Comparison of ENCODE assay signal across 12 mouse cellular contexts in the genomic region with DNA sequence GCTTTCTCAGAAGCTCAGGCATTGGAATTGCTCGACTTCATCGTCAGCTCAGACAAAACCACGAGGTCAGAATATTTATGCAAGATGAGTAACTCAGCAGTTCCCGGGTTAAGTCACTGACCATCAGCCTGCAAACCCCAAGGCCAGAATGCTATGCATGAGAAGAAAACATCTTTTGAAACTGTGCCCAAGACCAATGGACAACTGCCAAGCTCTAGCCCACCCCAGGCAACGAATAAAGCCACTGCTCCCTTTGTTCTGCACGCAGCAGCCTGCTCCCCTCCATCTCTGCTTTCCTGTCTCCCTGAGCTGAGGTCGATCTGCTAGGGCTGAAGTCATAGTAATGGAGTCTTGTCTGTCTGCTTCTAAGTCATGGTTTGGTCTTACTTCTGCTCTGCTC.
DNase-seq lines count a peak whose midpoint lies in the region; ATAC-seq and TF ChIP-seq lines count a peak whose summit lies in the region.
"Had no signal": no experiment of that assay in that cellular context is flagged by ENCODE, and none has a peak within 500 bp of the region (broad histone marks: within the 10 kb centered on the region; RNA-seq: fewer than 3 reads in every experiment).

No protein-coding gene starts in this region.

- TF ChIP-seq EP300 in lung, postnatal 0 days (IDR thresholded peaks at IDR 0.05): no peak

- no peaks in the 10 kb centered on the region for H3K9me3 ChIP-seq in lung, embryonic 15.5 days
- H3K9me3 ChIP-seq in lung, postnatal 0 days (ENCODE audit: low read length): no peaks in the 10 kb centered on the region
- H3K9me3 ChIP-seq in embryonic facial prominence, embryonic 13.5 days: no peaks in the 10 kb centered on the region
- no peaks in the 10 kb centered on the region for H3K9me3 ChIP-seq in midbrain, embryonic 14.5 days (ENCODE audit: control insufficient read depth, low read length)

- no peak overlapping the region for H3K4me3 ChIP-seq in lung, embryonic 15.5 days
- no peak overlapping the region for H3K4me3 ChIP-seq in lung, postnatal 0 days (ENCODE audit: low read depth, low read length)
- H3K4me3 ChIP-seq in embryonic facial prominence, embryonic 13.5 days: no peak overlapping the region
- no peak overlapping the region for H3K4me3 ChIP-seq in midbrain, embryonic 14.5 days (replicated peaks; ENCODE audit: low read depth, low read length)

- 42% methylated on average over 7 of the region's 7 CpGs for WGBS in lung, embryonic 15.5 days
- whole genome bisulfite sequencing in lung, postnatal 0 days: 45% methylated on average over 7 of the region's 7 CpGs
- 38% methylated on average over 7 of the region's 7 CpGs for WGBS in embryonic facial prominence, embryonic 13.5 days
- WGBS in midbrain, embryonic 14.5 days: 44% methylated on average over 7 of the region's 7 CpGs

- ATAC-seq in lung, embryonic 15.5 days (ENCODE audit: borderline replicate concordance, extremely low read depth, low FRiP score, low TSS enrichment): peak; percentile 32; the same call in 1 of the 2 replicates
- ATAC-seq in lung, postnatal 0 days: no peak
- ATAC-seq in embryonic facial prominence, embryonic 13.5 days (ENCODE audit: insufficient number of reproducible peaks, insufficient read depth, low FRiP score, low TSS enrichment, low read depth): no peak
- 0 out of 2 replicates have a peak, but pooled peaks have one; percentile 56 for ATAC-seq in midbrain, embryonic 14.5 days (ENCODE audit: low FRiP score, low TSS enrichment)

- no peak for DNase-seq in lung, postnatal 0 days (ENCODE audit: low spot score)
- peak; percentile 78 for DNase-seq in adrenal gland, adult 2 months
- DNase-seq in midbrain, embryonic 14.5 days: peak; percentile 60
- DNase-seq in c-Kit-positive CD71-positive TER-119-positive erythroid progenitor cells, embryonic 14.5 days (ENCODE audit: low spot score): no peak
- DNase-seq in kidney, adult 9 months: no peak
- DNase-seq: cerebellum, adult 11-12 months; embryo, embryonic 11 days; kidney, postnatal 4 days had no signal

- H3K4me1 ChIP-seq in lung, embryonic 15.5 days: peaks cover 17% of the 10 kb centered on the region
- no peaks in the 10 kb centered on the region for H3K4me1 ChIP-seq in lung, postnatal 0 days (ENCODE audit: insufficient read depth, low read depth, low read length)
- peaks cover 49% of the 10 kb centered on the region for H3K4me1 ChIP-seq in embryonic facial prominence, embryonic 13.5 days
- peaks cover 20% of the 10 kb centered on the region for H3K4me1 ChIP-seq in midbrain, embryonic 14.5 days (ENCODE audit: control insufficient read depth, insufficient read depth, low read length)

- no peak overlapping the region for H3K4me2 ChIP-seq in lung, embryonic 15.5 days
- no peak overlapping the region for H3K4me2 ChIP-seq in lung, postnatal 0 days (replicated peaks; ENCODE audit: low read depth, low read length)
- H3K4me2 ChIP-seq in embryonic facial prominence, embryonic 13.5 days: no peak overlapping the region
- H3K4me2 ChIP-seq in midbrain, embryonic 14.5 days (ENCODE audit: low read length): no peak overlapping the region
- H3K4me2 ChIP-seq: heart, embryonic 11.5 days had no signal

- H3K27me3 ChIP-seq in lung, embryonic 15.5 days: no peaks in the 10 kb centered on the region
- H3K27me3 ChIP-seq in lung, postnatal 0 days (replicated peaks; ENCODE audit: insufficient read depth, low read length): no peaks in the 10 kb centered on the region
- H3K27me3 ChIP-seq in embryonic facial prominence, embryonic 13.5 days: peaks cover 35% of the 10 kb centered on the region
- H3K27me3 ChIP-seq in midbrain, embryonic 14.5 days (ENCODE audit: control insufficient read depth, insufficient read depth, low read length): no peaks in the 10 kb centered on the region

- 0 out of 2 replicates have a peak overlapping the region, but pooled peaks have one; percentile 6 for H3K27ac ChIP-seq in lung, embryonic 15.5 days
- no peak overlapping the region for H3K27ac ChIP-seq in lung, postnatal 0 days (ENCODE audit: low read length)
- H3K27ac ChIP-seq in embryonic facial prominence, embryonic 13.5 days: peak overlapping the region; percentile 68; the same call in 1 of the 2 replicates
- H3K27ac ChIP-seq in midbrain, embryonic 14.5 days (replicated peaks; ENCODE audit: low read depth, low read length): peak overlapping the region; percentile 26; the same call in 1 of the 2 replicates
- H3K27ac ChIP-seq: liver, embryonic 14.5 days had no signal

- no peak overlapping the region for H3K9ac ChIP-seq in lung, embryonic 15.5 days
- no peak overlapping the region for H3K9ac ChIP-seq in lung, postnatal 0 days (replicated peaks; ENCODE audit: low read depth)
- no peak overlapping the region for H3K9ac ChIP-seq in embryonic facial prominence, embryonic 13.5 days
- no peak overlapping the region for H3K9ac ChIP-seq in midbrain, embryonic 14.5 days (replicated peaks; ENCODE audit: low read length)
- H3K9ac ChIP-seq: liver, embryonic 14.5 days had no signal

- no peak for TF ChIP-seq CTCF in lung, postnatal 0 days (IDR thresholded peaks at IDR 0.05)

- H3K36me3 ChIP-seq in lung, embryonic 15.5 days: no peaks in the 10 kb centered on the region
- H3K36me3 ChIP-seq in lung, postnatal 0 days (ENCODE audit: insufficient read depth, low read length): no peaks in the 10 kb centered on the region
- no peaks in the 10 kb centered on the region for H3K36me3 ChIP-seq in embryonic facial prominence, embryonic 13.5 days
- H3K36me3 ChIP-seq in midbrain, embryonic 14.5 days (ENCODE audit: control insufficient read depth, insufficient read depth, low read length): no peaks in the 10 kb centered on the region

Comparison
In these comparisons a context has a peak if more than half of its experiments do, and no peak if none do; other contexts are left out.
1. ATAC-seq: peak in lung, embryonic 15.5 days (single experiment) and midbrain, embryonic 14.5 days (single experiment); none in lung, postnatal 0 days (single experiment) and embryonic facial prominence, embryonic 13.5 days (single experiment).
2. DNase-seq: peak in adrenal gland, adult 2 months (single experiment) and midbrain, embryonic 14.5 days (single experiment); none in lung, postnatal 0 days (single experiment), c-Kit-positive CD71-positive TER-119-positive erythroid progenitor cells, embryonic 14.5 days (single experiment) and kidney, adult 9 months (single experiment).